Mouse (Mus musculus) small intestine, adult 2 months (tissue): ENCODE measurements around the gene Rcor2.

Experiments
- CTCF ChIP-seq: fragments of 200-500 bp; IDR thresholded peaks from 2 replicates; pipeline ENCODE4 v1.5.1; 2012; ENCODE audit warnings: low read depth, mild to moderate bottlenecking, control low read depth, inconsistent platforms, low read length, moderate library complexity, mixed read lengths; ENCODE audit not compliant: insufficient replicate concordance, insufficient read length; ENCODE audit errors: extremely low read depth
- POLR2A ChIP-seq: fragments of 200-500 bp; IDR thresholded peaks from 2 replicates; pipeline ENCODE4 v1.6.1; 2012; ENCODE audit warnings: low read depth, mild to moderate bottlenecking, control low read depth, inconsistent platforms, low read length, moderate library complexity

GRCm38 (mm10) chr19:7273486-7273885 is 6.4 kb downstream of the Rcor2 start:
- TF ChIP-seq CTCF = no peak
- no peak for TF ChIP-seq POLR2A
